Mouse (Mus musculus) heart, postnatal 0 days (tissue): Measurements from ENCODE around the gene Irf2bpl.

ENCODE experiments used
- CTCF ChIP-seq: IDR thresholded peaks from 2 replicates; pipeline ENCODE4 v1.5.1; 2016; ENCODE audit warnings: antibody characterized with exemption, control low read depth, low read depth
- EP300 ChIP-seq: IDR thresholded peaks from 2 replicates; pipeline ENCODE4 v1.6.1; 2016; ENCODE audit warnings: antibody characterized with exemption, low read depth

GRCm38 (mm10) chr12:86888130-86889069 lies 3.8 kb upstream of the Irf2bpl start:
- TF ChIP-seq CTCF (peak; percentile 42), EP300 (peak; percentile 51)
